Mouse (Mus musculus) ES-E14 (cell line): ENCODE measurements at regions not wholly inside any gene's neighbourhood (a gene's known extent, or its start where the extent isn't known, plus 50 kb on each side); places are given as distances from the start of the nearest gene placed in this dataset.

ENCODE experiments used
- CHD2 ChIP-seq: IDR thresholded peaks from 2 replicates; pipeline ENCODE4 v1.6.1; 2014; ENCODE audit warnings: mild to moderate bottlenecking, low read depth, low read length, inconsistent platforms
- HCFC1 ChIP-seq: IDR thresholded peaks from 2 replicates; pipeline ENCODE4 v1.6.1; 2012; ENCODE audit warnings: low read length, inconsistent platforms, borderline replicate concordance; ENCODE audit not compliant: insufficient read depth
- MAFK ChIP-seq: IDR thresholded peaks from 2 replicates; pipeline ENCODE4 v1.6.1; 2014; ENCODE audit warnings: mild to moderate bottlenecking, low read depth, low read length, inconsistent platforms; ENCODE audit not compliant: insufficient read depth
- ZC3H11A ChIP-seq: IDR thresholded peaks from 2 replicates; pipeline ENCODE4 v1.6.1; 2012; ENCODE audit warnings: low read depth, mild to moderate bottlenecking, inconsistent platforms, low read length, borderline replicate concordance

GRCm38 (mm10) chr9:113299900-113300299 is 408.2 kb downstream of the Pdcd6ip start:
- TF ChIP-seq CHD2 (no peak), MAFK (no peak), ZC3H11A (no peak), HCFC1 (no peak)
